Mouse (Mus musculus): ENCODE results near the gene Ptch2. TPM values are rescaled to one million over a fixed set of nuclear protein-coding genes. Genes with fewer than 3 reads are reported as not detected.

The Ptch2 gene
- polyA plus RNA-seq (2012; ENCODE audit: low replicate concordance), result 0.33 and 0.56 TPM in 2 replicates

DNA sequence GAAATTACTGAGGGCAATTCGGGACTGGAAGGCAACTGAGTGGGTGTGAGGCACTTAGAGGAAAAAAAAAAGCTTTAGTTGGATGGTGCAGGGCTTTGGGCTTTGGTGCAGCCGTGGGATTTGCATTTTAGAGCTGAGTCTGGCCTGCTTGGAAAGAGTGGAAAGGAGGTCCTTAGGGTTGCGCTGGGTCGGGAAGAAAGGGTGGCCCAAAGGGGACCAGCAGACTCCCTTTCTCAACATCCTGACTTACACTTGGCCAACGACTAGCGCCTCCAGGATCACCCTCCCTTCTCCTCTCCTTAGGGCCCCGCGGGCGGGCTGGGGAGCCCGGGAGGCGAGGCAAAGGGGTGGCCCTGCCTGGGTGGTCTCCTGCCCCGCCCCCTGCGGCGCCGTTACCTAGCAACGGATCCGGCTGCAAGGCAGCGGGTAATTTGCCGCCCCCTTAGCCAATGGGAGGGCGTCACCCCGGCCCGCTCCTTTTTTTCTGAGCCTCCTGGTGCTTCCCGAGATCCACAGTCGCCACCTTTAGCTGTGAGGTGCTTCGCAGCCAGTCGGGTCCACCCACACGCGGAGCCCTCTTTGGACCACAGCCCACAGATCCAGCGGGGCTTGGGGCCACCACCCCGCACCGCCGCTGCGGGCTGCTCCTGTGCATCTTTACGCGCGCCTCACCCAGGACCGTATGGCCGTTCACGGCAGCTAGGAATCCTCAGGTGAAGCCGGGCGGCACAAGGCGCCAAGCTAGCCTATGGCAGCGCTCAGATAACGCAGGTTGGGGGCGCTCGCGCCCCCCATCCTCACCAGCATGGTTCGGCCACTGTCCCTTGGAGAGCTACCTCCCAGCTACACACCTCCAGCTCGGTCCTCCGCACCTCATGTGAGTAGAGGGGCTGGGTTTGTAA, at the start of gene Ptch2:
TSS of gene Ptch2 (plus strand) at position 525 of the 902 bp plus-strand sequence.

DNA sequence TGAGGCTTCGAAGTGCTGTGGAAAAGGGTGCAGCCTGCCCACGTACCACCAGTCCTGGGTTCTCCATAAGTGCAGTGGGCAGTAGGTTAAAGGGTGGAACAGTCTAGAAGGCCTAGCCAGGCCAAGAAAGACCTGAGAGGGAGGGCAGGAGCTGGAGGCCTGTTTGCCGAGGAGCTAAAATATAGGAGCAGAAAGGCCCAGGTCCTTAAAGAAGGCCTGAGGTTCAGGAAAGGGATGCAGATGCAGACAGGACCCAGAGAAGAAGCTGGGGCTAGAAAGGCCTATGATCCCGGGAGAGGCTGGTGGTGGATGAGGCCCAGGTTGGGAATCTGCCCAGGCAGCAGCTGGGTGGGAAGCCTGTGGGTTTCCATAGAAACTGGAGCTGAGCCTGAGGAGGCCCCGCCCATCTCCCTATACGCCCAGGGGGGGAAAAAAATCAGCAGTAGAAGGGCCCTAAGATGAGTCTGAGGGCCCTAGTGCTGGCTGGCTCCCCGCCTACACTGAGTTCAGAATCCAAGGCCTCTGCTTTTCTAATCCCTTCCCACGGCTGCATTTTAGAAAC, 29.6 kb downstream of the Ptch2 start, which contains the start of gene Btbd19:
TSS of gene Btbd19 (minus strand) at position 378 of the 562 bp plus-strand sequence.

DNA sequence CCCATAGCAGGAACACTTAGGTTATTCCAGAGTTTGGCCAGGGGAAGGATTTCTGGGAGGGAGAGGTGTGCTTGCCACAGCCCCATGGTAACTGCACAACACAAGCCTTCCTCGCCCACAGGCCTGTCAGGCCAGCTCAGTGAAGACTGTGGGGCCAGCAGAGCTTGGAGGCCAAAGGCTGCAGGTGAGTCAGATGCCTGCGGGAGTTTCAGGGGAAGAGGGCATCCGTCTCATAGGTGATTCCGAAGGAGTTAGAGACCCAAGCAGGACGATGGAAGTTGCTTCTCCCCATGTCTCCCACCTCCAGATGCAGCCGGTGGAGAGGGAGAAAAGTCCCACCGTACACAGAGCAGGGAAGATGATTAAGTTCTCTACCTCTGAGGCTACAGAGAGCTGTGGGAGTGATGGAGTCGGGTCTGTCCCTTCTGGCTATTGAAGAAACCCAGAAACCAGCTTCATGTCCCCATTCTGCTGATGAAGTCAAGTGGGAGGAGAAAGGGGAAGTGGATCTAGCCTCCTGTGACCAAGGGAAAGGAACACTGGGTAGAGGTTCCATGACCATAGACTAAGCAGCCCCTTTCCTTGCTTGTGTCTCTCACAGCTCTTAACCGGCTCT, 30.9 kb downstream of the Ptch2 start, which contains the start of gene Tctex1d4:
TSS of gene Tctex1d4 (plus strand) at position 120 of the 616 bp plus-strand sequence.

DNA sequence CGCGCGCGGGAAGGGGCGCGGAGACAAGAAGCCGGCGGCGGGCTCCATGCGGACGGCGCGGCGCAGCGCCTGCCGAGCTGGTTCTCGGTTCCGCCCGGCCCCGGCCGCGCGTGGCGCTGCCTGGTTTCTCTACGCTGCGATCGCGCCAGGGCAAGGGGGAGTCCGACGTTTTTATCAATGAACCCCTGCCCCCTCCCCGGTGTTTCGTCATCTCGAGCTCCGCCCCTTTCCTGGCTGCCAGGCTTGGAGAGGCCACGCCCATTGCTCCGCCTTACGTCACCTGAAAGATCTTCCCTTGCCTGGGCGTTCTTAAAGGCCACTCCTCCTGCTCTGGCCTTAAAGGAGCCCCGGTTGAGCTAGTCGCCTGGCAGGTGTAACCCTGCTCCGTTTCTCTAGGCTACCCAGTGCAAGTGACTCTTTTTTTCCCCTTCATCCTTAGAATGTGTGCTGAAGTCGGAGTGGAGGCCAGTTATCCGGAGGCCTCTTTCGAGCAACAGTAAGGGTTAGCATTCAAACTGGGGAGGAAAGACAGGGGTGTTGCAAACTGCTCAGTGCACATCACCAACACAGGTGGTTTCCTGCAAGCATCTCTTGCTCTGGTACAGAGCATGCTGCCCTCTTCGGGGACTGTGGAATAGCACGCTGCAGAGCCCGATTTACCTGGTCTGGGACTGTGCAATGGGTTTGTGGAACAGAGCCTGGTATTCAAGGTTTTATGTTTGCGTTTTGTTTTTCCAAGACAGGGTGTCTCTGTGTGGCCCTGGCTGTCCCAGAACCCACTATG, 38.1 kb downstream of the Ptch2 start, which contains the start of gene Plk3:
TSS of gene Plk3 (minus strand) at position 147 of the 784 bp plus-strand sequence.

DNA sequence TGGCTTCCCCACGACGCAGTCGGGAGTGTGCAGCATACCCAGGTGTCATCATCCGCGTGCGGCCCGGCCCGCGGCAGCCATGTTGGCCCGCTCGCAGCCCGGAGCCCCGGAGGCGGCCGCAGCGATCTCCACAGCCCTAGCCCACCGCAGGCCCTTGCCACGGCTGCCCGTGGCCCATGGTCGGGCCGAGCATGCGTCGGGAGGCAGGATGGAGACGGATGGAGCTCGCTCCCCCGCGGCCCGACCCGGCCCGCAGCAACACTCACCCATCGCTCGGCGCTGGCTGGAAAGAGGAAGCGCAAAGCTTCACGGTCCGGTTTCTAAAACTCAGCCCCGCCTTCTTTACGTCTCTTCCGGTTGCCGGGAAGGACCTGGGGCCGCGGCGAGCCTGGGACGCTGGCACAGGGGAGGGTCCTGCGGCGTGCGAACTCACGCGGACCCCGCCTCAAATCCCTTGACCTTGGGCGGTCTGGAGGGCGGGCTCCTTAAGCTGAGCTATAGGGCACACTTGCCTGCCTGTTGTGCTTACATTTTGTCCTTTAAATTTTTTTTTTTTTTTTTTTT, 60.0 kb downstream of the Ptch2 start, which contains the start of gene Rps8:
TSS of gene Rps8 (minus strand) at position 452 of the 564 bp plus-strand sequence.

Other genes starting within 250 kb of the Ptch2 start
- 0.05 and 0.08 TPM in 2 replicates for gene Zswim5, start 218.7 kb upstream of the Ptch2 start, polyA plus RNA-seq (2012; ENCODE audit: low replicate concordance)
- 14.6 and 47.6 TPM in 2 replicates for gene Urod, start 101.7 kb upstream of the Ptch2 start, polyA plus RNA-seq (2012; ENCODE audit: low replicate concordance)
- gene Hectd3, start 100.8 kb upstream of the Ptch2 start, polyA plus RNA-seq (2012; ENCODE audit: low replicate concordance), result 13.6 and 25.4 TPM in 2 replicates
- 2.5 and 4.6 TPM in 2 replicates for gene Eif2b3, start 76.7 kb upstream of the Ptch2 start, polyA plus RNA-seq (2012; ENCODE audit: low replicate concordance)
- 25.7 and 39.3 TPM in 2 replicates for gene Btbd19, start 29.6 kb downstream of the Ptch2 start, polyA plus RNA-seq (2012; ENCODE audit: low replicate concordance)
- 0.93 and 1.3 TPM in 2 replicates for gene Tctex1d4, start 30.7 kb downstream of the Ptch2 start, polyA plus RNA-seq (2012; ENCODE audit: low replicate concordance)
- 5.7 and 12.2 TPM in 2 replicates for gene Plk3, start 37.9 kb downstream of the Ptch2 start, polyA plus RNA-seq (2012; ENCODE audit: low replicate concordance)
- gene Rps8, start 60.2 kb downstream of the Ptch2 start, polyA plus RNA-seq (2012; ENCODE audit: low replicate concordance), result 222 and 793 TPM in 2 replicates
- 4.0 and 16.4 TPM in 2 replicates for gene Kif2c, start 86.6 kb downstream of the Ptch2 start, polyA plus RNA-seq (2012; ENCODE audit: low replicate concordance)
- 0.24 TPM in 1 of 2 replicates, not detected in the other for gene Tmem53, start 155.9 kb downstream of the Ptch2 start, polyA plus RNA-seq (2012; ENCODE audit: low replicate concordance)
- gene Armh1, start 156.1 kb downstream of the Ptch2 start, polyA plus RNA-seq (2012; ENCODE audit: low replicate concordance), result not detected in 2 replicates